Mouse (Mus musculus) lung, embryonic 14.5 days (tissue): ENCODE measurements around the gene Olfr1161. TPM values are rescaled to one million over a fixed set of nuclear protein-coding genes. Genes with fewer than 3 reads are reported as not detected.

ENCODE experiments used
- ATAC-seq: fragments of 200-750 bp; cut with Nextera tagmentation; 2 replicates; pipeline ENCODE4 v1.8.0; 2017; ENCODE audit warnings: mild to moderate bottlenecking, moderate TSS enrichment, moderate library complexity; ENCODE audit not compliant: insufficient read depth
- DNase-seq: peaks from one replicate; pipeline ENCODE4 v3.0.0-alpha.2; 2015
- H3K27ac ChIP-seq: fragments of 300-500 bp; sonication (generic); 2 replicates; pipeline ENCODE4 v1.5.1; 2014; ENCODE audit warnings: low read depth, mild to moderate bottlenecking, moderate library complexity
- H3K27me3 ChIP-seq: fragments of 300-500 bp; sonication (generic); 2 replicates; pipeline ENCODE4 v1.6.1; 2014; ENCODE audit warnings: low read length, control low read depth; ENCODE audit not compliant: insufficient read depth
- H3K36me3 ChIP-seq: fragments of 300-500 bp; sonication (generic); 2 replicates; pipeline ENCODE4 v1.6.1; 2014; ENCODE audit warnings: control low read depth; ENCODE audit not compliant: insufficient read depth
- H3K4me1 ChIP-seq: fragments of 300-500 bp; sonication (generic); 2 replicates; pipeline ENCODE4 v1.6.1; 2014; ENCODE audit warnings: antibody characterized with exemption, control low read depth; ENCODE audit not compliant: insufficient read depth
- H3K4me2 ChIP-seq: fragments of 300-500 bp; sonication (generic); 2 replicates; pipeline ENCODE4 v1.6.1; 2014; ENCODE audit warnings: mild to moderate bottlenecking
- H3K4me3 ChIP-seq: fragments of 300-500 bp; sonication (generic); 2 replicates; pipeline ENCODE4 v1.5.1; 2014; ENCODE audit warnings: low read depth, low read length
- H3K9ac ChIP-seq: fragments of 300-500 bp; sonication (generic); 2 replicates; pipeline ENCODE4 v1.6.1; 2014
- H3K9me3 ChIP-seq: fragments of 300-500 bp; sonication (generic); 2 replicates; pipeline ENCODE4 v1.6.1; 2016; ENCODE audit warnings: low read depth, low read length, control low read depth
- CTCF ChIP-seq: IDR thresholded peaks from 2 replicates; pipeline ENCODE4 v1.5.1; 2016; ENCODE audit warnings: antibody characterized with exemption, low read depth
- polyA plus RNA-seq: library from polyadenylated mRNA; unstranded; fragments of >200 nt; fragmentation: Nextera tagmentation; extraction: Ambion mirVana; gene quantifications from 2 replicates; pipeline ENCODE4 v1.2.1, GENCODE M21; 2014

Gene Olfr1161
- polyA plus RNA-seq, 1 experiment from 2014 or later, result not detected

- Histone ChIP-seq H3K27ac (no peak within 1 kb of the TSS), H3K4me2 (no peak within 1 kb of the TSS), H3K9me3 (no peaks in the 10 kb centered on the region), H3K27me3 (no peaks in the 10 kb centered on the region), H3K36me3 (no peaks in the 10 kb centered on the region), H3K4me1 (no peaks in the 10 kb centered on the region), H3K4me3 (no peak within 1 kb of the TSS), H3K9ac (no peak within 1 kb of the TSS)
- DNase-seq, result no peak
- no peak for ATAC-seq
- no peak for TF ChIP-seq CTCF
These were observed 49.2 kb downstream of the Olfr1161 start, which contains the start of gene Olfr1163 for GRCm38 (mm10) chr2:88071730-88072129. Olfr1163 (minus strand) TSS chr2:88071830.

Other genes starting within 250 kb of the Olfr1161 start
- not detected in 2 replicates for gene Olfr152, start 243.3 kb upstream of the Olfr1161 start, polyA plus RNA-seq
- not detected in 2 replicates for gene Olfr1143, start 222.2 kb upstream of the Olfr1161 start, polyA plus RNA-seq
- gene Olfr1145, start 213.0 kb upstream of the Olfr1161 start, polyA plus RNA-seq, result not detected in 2 replicates
- not detected in 2 replicates for gene Olfr1148, start 192.2 kb upstream of the Olfr1161 start, polyA plus RNA-seq
- gene Olfr1150-ps1, start 178.8 kb upstream of the Olfr1161 start, polyA plus RNA-seq, result not detected in 2 replicates
- gene Olfr1151, start 166.9 kb upstream of the Olfr1161 start, polyA plus RNA-seq, result not detected in 2 replicates
- gene Olfr1152, start 156.3 kb upstream of the Olfr1161 start, polyA plus RNA-seq, result not detected in 2 replicates
- gene Olfr1153, start 127.8 kb upstream of the Olfr1161 start, polyA plus RNA-seq, result not detected in 2 replicates
- gene Olfr1154, start 117.6 kb upstream of the Olfr1161 start, polyA plus RNA-seq, result not detected in 2 replicates
- not detected in 2 replicates for gene Olfr1155, start 77.6 kb upstream of the Olfr1161 start, polyA plus RNA-seq
- gene Olfr1156, start 69.7 kb upstream of the Olfr1161 start, polyA plus RNA-seq, result not detected in 2 replicates
- not detected in 2 replicates for gene Olfr1157, start 54.5 kb upstream of the Olfr1161 start, polyA plus RNA-seq
- gene Olfr74, start 48.1 kb upstream of the Olfr1161 start, polyA plus RNA-seq, result not detected in 2 replicates
- gene Olfr1158, start 32.7 kb upstream of the Olfr1161 start, polyA plus RNA-seq, result not detected in 2 replicates
- gene Olfr1160, start 14.5 kb upstream of the Olfr1161 start, polyA plus RNA-seq, result not detected in 2 replicates
- gene Olfr73, start 14.9 kb downstream of the Olfr1161 start, polyA plus RNA-seq, result not detected in 2 replicates
- not detected in 2 replicates for gene Olfr1162, start 28.4 kb downstream of the Olfr1161 start, polyA plus RNA-seq
- not detected in 2 replicates for gene Olfr1163, start 49.1 kb downstream of the Olfr1161 start, polyA plus RNA-seq
- gene Olfr1164, start 71.2 kb downstream of the Olfr1161 start, polyA plus RNA-seq, result not detected in 2 replicates
- not detected in 2 replicates for gene Olfr1166, start 105.5 kb downstream of the Olfr1161 start, polyA plus RNA-seq
- not detected in 2 replicates for gene Olfr1167, start 132.4 kb downstream of the Olfr1161 start, polyA plus RNA-seq
- not detected in 2 replicates for gene Olfr1168, start 159.1 kb downstream of the Olfr1161 start, polyA plus RNA-seq
- gene Olfr1170, start 205.6 kb downstream of the Olfr1161 start, polyA plus RNA-seq, result not detected in 2 replicates